Mouse (Mus musculus) central nervous system, embryonic 18 days (tissue): ENCODE results near the gene Gpr119. TPM values are rescaled to one million over a fixed set of nuclear protein-coding genes. Genes with fewer than 3 reads are reported as not detected.

Source experiments
- polyA plus RNA-seq: library from polyadenylated mRNA; depleted of rRNA; stranded (reverse); fragments of >200 nt; gene quantifications from 2 replicates; pipeline ENCODE4 v1.2.3, GENCODE M21; 2012; rRNA removed

Gpr119 gene
- polyA plus RNA-seq = not detected in 2 replicates

DNA sequence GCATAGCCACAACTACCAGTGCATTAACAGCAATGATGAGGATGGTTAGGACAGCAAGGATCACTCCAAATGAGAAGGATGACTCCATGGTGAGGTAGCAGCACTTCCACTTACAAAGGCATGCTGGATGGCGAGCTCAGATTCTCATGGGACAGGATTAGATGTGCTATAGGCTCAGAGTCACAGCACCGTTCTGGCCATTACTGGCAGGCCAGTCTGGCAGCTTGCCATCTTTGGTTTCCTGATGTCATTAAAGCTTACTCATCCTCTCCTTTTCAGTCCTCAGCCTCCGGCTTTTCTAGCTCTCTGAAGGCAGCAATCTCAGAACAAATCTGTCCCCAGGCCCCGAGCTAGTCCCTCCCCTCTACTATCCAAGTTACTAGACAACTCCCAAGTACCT, at the start of gene Gpr119:
Gpr119 (minus strand) TSS at position 308 of the 400 bp plus-strand sequence.

DNA sequence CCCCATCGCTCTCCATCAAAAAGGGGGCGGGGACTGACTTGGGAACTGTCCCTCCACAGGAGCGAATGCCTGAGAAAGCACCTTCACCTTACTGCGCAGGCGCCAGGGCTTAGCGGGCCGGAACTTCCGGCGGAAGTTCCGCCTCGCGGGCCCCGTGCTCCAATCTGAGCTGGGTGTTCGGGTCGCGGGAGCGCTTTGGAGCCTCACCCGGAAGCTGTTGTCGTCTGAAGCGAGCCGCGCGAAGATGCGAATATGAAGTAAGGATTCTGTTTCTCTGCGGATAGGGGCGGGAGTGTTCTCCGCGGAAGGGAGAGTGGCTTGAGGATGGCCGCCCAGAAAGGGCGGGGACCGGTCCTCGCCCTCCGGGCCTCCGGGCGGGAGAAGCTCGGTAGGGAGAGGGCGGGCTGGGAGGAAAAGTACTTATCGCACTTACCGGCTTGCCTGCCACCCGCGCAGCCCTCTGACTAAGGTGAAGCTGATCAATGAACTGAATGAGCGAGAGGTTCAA, 20.6 kb upstream of the Gpr119 start, which contains the start of gene Rbmx2:
Rbmx2 (plus strand) TSS at position 141 of the 508 bp plus-strand sequence.

DNA sequence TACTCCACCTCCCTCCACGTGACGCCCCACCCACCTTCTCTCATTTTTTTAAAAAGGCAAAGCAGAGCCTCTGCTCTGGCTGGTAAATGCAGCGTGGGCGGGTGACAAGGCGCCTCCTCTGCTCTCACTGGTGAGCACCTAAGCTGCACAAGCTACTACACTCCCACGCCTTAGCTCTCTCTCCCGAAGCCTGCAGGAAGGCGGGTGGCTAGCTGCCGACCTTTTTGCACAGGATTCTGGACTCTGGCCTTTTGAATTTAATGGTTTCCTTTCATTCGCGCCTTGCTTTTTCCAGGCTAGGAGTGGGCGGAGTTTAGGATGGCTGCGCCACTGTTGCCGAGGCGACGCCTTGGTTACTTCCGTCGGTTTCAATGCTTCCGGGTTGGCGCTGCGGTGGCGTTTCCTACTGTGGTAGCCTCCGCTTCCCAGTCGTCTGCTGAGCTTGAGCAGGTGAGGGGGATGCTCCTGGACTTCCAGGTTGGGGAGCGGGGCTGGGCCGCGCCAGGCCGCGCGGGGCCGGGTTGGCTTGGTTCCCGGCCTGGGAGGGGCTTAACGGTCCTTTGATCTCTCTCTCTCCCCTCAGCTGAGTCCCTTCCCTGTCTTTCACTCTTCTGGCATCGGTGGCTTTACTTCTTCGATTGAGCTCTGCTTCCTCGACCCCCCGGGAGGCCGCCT, 50.8 kb downstream of the Gpr119 start, which contains the start of gene Slc25a14:
Slc25a14 (plus strand) TSS at position 35 of the 675 bp plus-strand sequence.

Other genes starting within 250 kb of the Gpr119 start
- 1.5 and 1.8 TPM in 2 replicates for gene Elf4, start 211.3 kb downstream of the Gpr119 start, polyA plus RNA-seq
- 31.2 and 35.7 TPM in 2 replicates for gene Aifm1, start 160.9 kb downstream of the Gpr119 start, polyA plus RNA-seq
- 112 and 117 TPM in 2 replicates for gene Rab33a, start 155.2 kb downstream of the Gpr119 start, polyA plus RNA-seq
- gene Zfp280c, start 80.0 kb downstream of the Gpr119 start, polyA plus RNA-seq = 37.6 and 38.0 TPM in 2 replicates
- gene Slc25a14, start 51.1 kb downstream of the Gpr119 start, polyA plus RNA-seq = 33.5 and 35.0 TPM in 2 replicates
- gene Rbmx2, start 20.5 kb upstream of the Gpr119 start, polyA plus RNA-seq = 13.8 and 14.1 TPM in 2 replicates
- gene Gm595, start 203.2 kb upstream of the Gpr119 start, polyA plus RNA-seq = not detected in 2 replicates